Mouse (Mus musculus) adrenal gland, adult (tissue): ENCODE measurements at regions not wholly inside any gene's neighbourhood (a gene's known extent, or its start where the extent isn't known, plus 50 kb on each side); places are given as distances from the start of the nearest gene placed in this dataset.

Experiments used
- DNase-seq, 2 experiments: peaks; one replicate each; pipeline ENCODE4 v3.0.0; 2022 to 2023; ENCODE audit warnings: low spot score in 1 of 2; ENCODE audit not compliant: inconsistent age in 2 of 2

GRCm38 (mm10) chr8:90636770-90637169, 180.4 kb downstream of the Gm19935 start:
- DNase-seq, result no peak

- DNase-seq, result peak; percentile 8 to 28
Measured at GRCm38 (mm10) chr8:90635766-90636492, 181.3 kb downstream of the Gm19935 start.

- no peak for DNase-seq
Measured at GRCm38 (mm10) chr8:90630796-90631195, 186.4 kb downstream of the Gm19935 start.

GRCm38 (mm10) chr8:90608410-90608809, 208.8 kb downstream of the Gm19935 start:
- no peak for DNase-seq

GRCm38 (mm10) chr8:90600946-90601695, 216.1 kb downstream of the Gm19935 start:
- DNase-seq, result no peak

- DNase-seq, result no peak
Measured at GRCm38 (mm10) chr8:90597376-90597775, 219.8 kb downstream of the Gm19935 start.

- DNase-seq, result no peak
Measured at GRCm38 (mm10) chr8:90579426-90579825, 231.3 kb upstream of the Tox3 start.

- no peak for DNase-seq
Measured at GRCm38 (mm10) chr8:90576976-90577375, 228.8 kb upstream of the Tox3 start.

GRCm38 (mm10) chr8:90574676-90575075, 226.5 kb upstream of the Tox3 start:
- no peak for DNase-seq

- DNase-seq, result no peak
Measured at GRCm38 (mm10) chr8:90556079-90556427, 207.9 kb upstream of the Tox3 start.

GRCm38 (mm10) chr8:90555415-90556078, 207.4 kb upstream of the Tox3 start:
- DNase-seq, result no peak

GRCm38 (mm10) chr8:90547276-90547675, 199.1 kb upstream of the Tox3 start:
- no peak for DNase-seq

GRCm38 (mm10) chr8:90542619-90543018, 194.5 kb upstream of the Tox3 start:
- no peak for DNase-seq

GRCm38 (mm10) chr8:90536196-90536640, 188.1 kb upstream of the Tox3 start:
- no peak for DNase-seq

GRCm38 (mm10) chr8:90535515-90536156, 187.5 kb upstream of the Tox3 start:
- no peak for DNase-seq

GRCm38 (mm10) chr8:90521393-90521792, 173.2 kb upstream of the Tox3 start:
- DNase-seq, result no peak

GRCm38 (mm10) chr8:90520186-90520585, 172.0 kb upstream of the Tox3 start:
- no peak for DNase-seq

- no peak for DNase-seq
Measured at GRCm38 (mm10) chr8:90519567-90519966, 171.4 kb upstream of the Tox3 start.

GRCm38 (mm10) chr8:90514191-90514590, 166.0 kb upstream of the Tox3 start:
- no peak for DNase-seq

- DNase-seq, result no peak
Measured at GRCm38 (mm10) chr8:90513601-90514000, 165.5 kb upstream of the Tox3 start.

- no peak for DNase-seq
Measured at GRCm38 (mm10) chr8:90513102-90513501, 165.0 kb upstream of the Tox3 start.
